Mouse (Mus musculus) neural tube, embryonic 11.5 days (tissue): Measurements from ENCODE around the gene Nipsnap2. TPM values are rescaled to one million over a fixed set of nuclear protein-coding genes. Genes with fewer than 3 reads are reported as not detected.
"Not testable (repeated sequence)": the region's sequence is repeated elsewhere in the genome, so short reads cannot be mapped to it uniquely, and the experiment has no call there.

Source experiments
- ATAC-seq: fragments of 200-750 bp; cut with Nextera tagmentation; 2 replicates; pipeline ENCODE4 v1.8.0; 2017; ENCODE audit warnings: moderate number of reproducible peaks, mild to moderate bottlenecking, moderate TSS enrichment, moderate library complexity; ENCODE audit not compliant: insufficient read depth, low FRiP score, low TSS enrichment
- DNase-seq: peaks from one replicate; pipeline ENCODE4 v3.0.0-alpha.2; 2015; ENCODE audit warnings: low spot score
- H3K27ac ChIP-seq: fragments of 300-500 bp; sonication (generic); 2 replicates; pipeline ENCODE4 v1.5.1; 2014; ENCODE audit warnings: low read depth, mild to moderate bottlenecking, low read length
- H3K27me3 ChIP-seq: fragments of 300-500 bp; sonication (generic); 2 replicates; pipeline ENCODE4 v1.6.1; 2014; ENCODE audit warnings: mild to moderate bottlenecking, low read length, mixed read lengths; ENCODE audit not compliant: control insufficient read depth, insufficient read depth
- H3K36me3 ChIP-seq: fragments of 300-500 bp; sonication (generic); 2 replicates; pipeline ENCODE4 v1.6.1; 2014; ENCODE audit warnings: mild to moderate bottlenecking, low read length, moderate library complexity, mixed read lengths; ENCODE audit not compliant: control insufficient read depth, insufficient read depth
- H3K4me1 ChIP-seq: fragments of 300-500 bp; sonication (generic); 2 replicates; pipeline ENCODE4 v1.6.1; 2014; ENCODE audit warnings: low read length, mixed read lengths; ENCODE audit not compliant: control insufficient read depth, insufficient read depth
- H3K4me2 ChIP-seq: fragments of 300-500 bp; sonication (generic); 2 replicates; pipeline ENCODE4 v1.6.1; 2014; ENCODE audit warnings: low read depth, mild to moderate bottlenecking, moderate library complexity
- H3K4me3 ChIP-seq: fragments of 300-500 bp; sonication (generic); 2 replicates; pipeline ENCODE4 v1.5.1; 2014; ENCODE audit warnings: low read depth, low read length
- H3K9ac ChIP-seq: fragments of 300-500 bp; sonication (generic); 2 replicates; pipeline ENCODE4 v1.6.1; 2014; ENCODE audit warnings: mild to moderate bottlenecking, low read length
- H3K9me3 ChIP-seq: fragments of 300-500 bp; sonication (generic); 2 replicates; pipeline ENCODE4 v1.6.1; 2016; ENCODE audit warnings: low read length; ENCODE audit not compliant: control insufficient read depth
- WGBS: fragments of 180-500 bp; shearing (Covaris S2); extraction: QIAGEN DNeasy Blood & Tissue Kit; methylation state at CpG from one replicate; pipeline ENCODE4 v1.1.7; 2014; 5-methylcytosine and 5-hydroxymethylcytosine counted together
- polyA plus RNA-seq: library from polyadenylated mRNA; unstranded; fragments of >200 nt; fragmentation: Nextera tagmentation; extraction: Ambion mirVana; gene quantifications from 2 replicates; pipeline ENCODE4 v1.2.1, GENCODE M21; 2014

The Nipsnap2 gene
- polyA plus RNA-seq, 1 experiment from 2014 or later = 73.7 TPM

DNA sequence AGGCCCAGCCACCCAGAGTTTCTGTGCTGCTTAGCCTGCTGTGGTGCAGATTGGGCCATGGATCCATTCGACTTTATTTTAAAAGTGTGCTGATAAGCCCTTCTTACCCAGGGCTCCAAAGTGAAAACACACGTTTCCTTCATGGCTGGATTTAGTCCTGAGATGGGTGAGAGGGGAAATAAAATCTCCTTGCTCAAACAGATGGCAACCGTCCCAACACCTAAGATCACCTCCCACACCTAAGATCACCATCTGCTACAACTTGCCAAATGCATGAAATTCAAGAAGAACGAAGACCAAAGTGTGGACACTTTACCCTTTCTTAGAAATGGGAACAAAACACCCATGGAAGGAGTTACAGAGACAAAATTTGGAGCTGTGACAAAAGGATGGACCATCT is 48.5 kb downstream of the Nipsnap2 start:
- not testable (repeated sequence) for H3K9ac ChIP-seq, H3K27ac ChIP-seq, H3K4me2 ChIP-seq, H3K4me1 ChIP-seq, H3K36me3 ChIP-seq, H3K9me3 ChIP-seq, H3K4me3 ChIP-seq, ATAC-seq, H3K27me3 ChIP-seq, DNase-seq
- 82% methylated on average over 4 of the region's 4 CpGs for WGBS

DNA sequence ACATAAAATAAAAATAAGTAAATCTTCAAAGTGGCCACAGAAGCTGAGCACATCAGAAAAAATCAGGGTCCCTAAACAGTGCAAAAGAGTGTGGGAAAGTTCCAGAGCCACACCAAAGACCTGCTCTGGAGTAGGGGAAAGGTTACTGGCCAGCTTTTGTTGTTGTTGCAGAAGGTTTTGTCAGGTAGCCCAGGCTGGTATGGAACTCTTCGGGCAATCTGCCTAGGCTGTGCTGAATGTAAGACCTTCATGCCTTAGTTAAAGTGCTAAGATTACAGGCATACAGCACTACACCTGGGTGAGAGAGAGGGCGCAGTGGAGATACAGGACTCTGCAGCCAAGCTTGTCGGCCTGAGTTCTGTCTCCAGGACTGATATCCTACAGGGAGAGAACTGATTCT is 49.8 kb downstream of the Nipsnap2 start:
- H3K4me2 ChIP-seq = no peak overlapping the region
- ATAC-seq (no peak), DNase-seq (no peak)
- no peaks in the 10 kb centered on the region for H3K36me3 ChIP-seq
- no peak overlapping the region for H3K27ac ChIP-seq
- H3K27me3 ChIP-seq = no peaks in the 10 kb centered on the region
- peaks cover 5% of the 10 kb centered on the region for H3K4me1 ChIP-seq
- H3K4me3 ChIP-seq = no peak overlapping the region
- 88% methylated on average over 3 of the region's 3 CpGs for WGBS
- H3K9me3 ChIP-seq = no peaks in the 10 kb centered on the region
- H3K9ac ChIP-seq = no peak overlapping the region

DNA sequence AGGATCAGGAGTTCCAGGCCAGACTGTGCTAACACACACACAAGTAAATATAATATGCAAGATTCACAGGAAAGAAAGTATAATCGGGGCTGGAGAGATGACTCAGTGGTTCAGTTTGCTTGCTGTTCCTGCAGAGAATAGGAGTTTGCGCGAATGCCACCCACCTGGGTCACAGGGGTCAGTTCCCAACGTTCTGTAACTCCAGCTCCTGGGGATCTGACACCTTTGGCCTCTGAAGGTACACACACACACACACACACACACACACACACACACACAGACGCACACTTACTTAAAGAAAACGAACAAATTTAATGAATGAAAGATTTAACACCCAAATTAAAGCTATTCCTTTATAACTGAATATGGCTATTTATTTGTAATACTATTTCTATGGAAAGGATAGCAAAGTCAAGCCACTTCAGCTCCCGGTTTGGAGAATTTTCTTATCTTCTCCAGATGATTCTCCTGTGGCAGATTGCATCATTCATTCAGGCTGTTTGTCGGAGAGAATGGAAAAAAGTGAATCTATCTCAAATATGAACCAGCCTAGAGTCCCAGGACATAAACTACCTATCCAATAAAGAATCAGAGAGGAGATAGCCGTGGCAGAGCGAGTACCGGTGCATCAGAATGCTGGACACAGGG is 53.6 kb downstream of the Nipsnap2 start:
- no peaks in the 10 kb centered on the region for H3K36me3 ChIP-seq
- peak overlapping the region; percentile 57 for H3K4me2 ChIP-seq
- no peak for ATAC-seq
- peaks cover 5% of the 10 kb centered on the region for H3K4me1 ChIP-seq
- DNase-seq = no peak
- peak overlapping the region; percentile 33 for H3K4me3 ChIP-seq
- 40% methylated on average over 11 of the region's 11 CpGs for WGBS
- no peaks in the 10 kb centered on the region for H3K9me3 ChIP-seq
- no peak overlapping the region for H3K27ac ChIP-seq
- no peaks in the 10 kb centered on the region for H3K27me3 ChIP-seq
- H3K9ac ChIP-seq = peak overlapping the region; percentile 54

DNA sequence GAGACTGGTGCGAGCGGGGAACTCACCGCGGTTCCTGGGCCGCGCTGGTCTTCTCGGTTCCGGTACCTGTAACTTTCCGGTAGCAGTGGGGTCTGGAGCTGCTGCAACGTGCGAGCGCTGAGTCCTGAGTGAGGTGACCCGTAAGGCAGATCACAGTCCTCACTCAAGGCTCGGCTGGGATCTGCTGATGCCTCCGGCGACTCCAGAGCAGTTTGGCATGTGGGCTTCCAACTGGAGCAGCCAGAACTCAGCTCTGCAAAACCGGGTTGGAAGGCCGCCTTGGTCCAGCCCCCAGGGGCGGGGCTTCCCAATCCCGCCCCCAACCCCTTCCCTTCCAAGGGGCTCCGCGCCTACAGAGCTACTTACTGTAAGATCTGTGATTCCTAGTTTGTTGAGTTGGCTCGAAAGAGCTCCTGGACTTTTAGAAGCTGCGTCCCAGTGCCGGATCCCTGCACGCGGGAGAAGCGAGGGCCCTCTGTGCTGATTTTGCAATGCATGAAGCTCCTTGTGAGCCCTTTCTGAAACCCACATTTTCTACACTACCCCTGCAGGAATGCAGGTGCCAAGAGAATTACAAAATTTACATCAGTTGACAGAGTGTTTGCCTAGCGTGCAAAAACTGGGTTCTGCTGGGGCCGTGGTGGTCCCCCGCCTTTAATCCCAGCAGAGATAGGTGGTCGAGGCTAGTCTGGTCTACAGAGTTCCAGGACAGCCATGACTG is 54.3 kb downstream of the Nipsnap2 start:
- Histone ChIP-seq H3K36me3 (no peaks in the 10 kb centered on the region), H3K4me1 (peaks cover 5% of the 10 kb centered on the region), H3K9ac (peak overlapping the region; percentile 54), H3K4me3 (peak overlapping the region; percentile 33), H3K9me3 (no peaks in the 10 kb centered on the region), H3K27ac (no peak overlapping the region), H3K4me2 (peak overlapping the region; percentile 57), H3K27me3 (no peaks in the 10 kb centered on the region)
- WGBS = 2% methylated on average over 32 of the region's 32 CpGs
- ATAC-seq (peak; percentile 78; the same call in 1 of the 2 replicates), DNase-seq (peak; percentile 80)

DNA sequence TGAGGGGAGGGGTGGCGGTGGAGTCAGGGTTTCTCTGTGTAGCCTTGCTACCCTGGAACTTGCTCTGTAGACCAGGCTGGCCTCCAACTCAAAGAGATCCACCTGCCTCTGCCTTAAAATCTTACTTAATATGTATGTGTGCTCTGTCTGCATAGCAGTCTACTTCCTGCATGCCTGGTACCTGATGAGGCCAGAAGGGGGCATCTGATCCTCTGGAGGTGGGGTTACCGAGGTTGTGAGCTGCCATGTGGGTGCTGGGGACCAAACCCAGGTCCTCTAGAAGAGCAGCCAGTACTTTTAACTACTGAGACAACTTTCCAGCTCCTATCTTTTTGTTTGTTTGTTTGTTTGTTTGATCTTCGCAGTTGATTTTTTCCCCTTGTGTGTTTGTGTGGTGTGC is 55.3 kb downstream of the Nipsnap2 start:
- H3K4me1 ChIP-seq = peaks cover 5% of the 10 kb centered on the region
- H3K4me2 ChIP-seq = no peak overlapping the region
- H3K27ac ChIP-seq = no peak overlapping the region
- DNase-seq (no peak), ATAC-seq (no peak)
- no peaks in the 10 kb centered on the region for H3K27me3 ChIP-seq
- 93% methylated on average over 3 of the region's 3 CpGs for WGBS
- H3K9ac ChIP-seq = no peak overlapping the region
- H3K36me3 ChIP-seq = no peaks in the 10 kb centered on the region
- H3K4me3 ChIP-seq = no peak overlapping the region
- no peaks in the 10 kb centered on the region for H3K9me3 ChIP-seq

DNA sequence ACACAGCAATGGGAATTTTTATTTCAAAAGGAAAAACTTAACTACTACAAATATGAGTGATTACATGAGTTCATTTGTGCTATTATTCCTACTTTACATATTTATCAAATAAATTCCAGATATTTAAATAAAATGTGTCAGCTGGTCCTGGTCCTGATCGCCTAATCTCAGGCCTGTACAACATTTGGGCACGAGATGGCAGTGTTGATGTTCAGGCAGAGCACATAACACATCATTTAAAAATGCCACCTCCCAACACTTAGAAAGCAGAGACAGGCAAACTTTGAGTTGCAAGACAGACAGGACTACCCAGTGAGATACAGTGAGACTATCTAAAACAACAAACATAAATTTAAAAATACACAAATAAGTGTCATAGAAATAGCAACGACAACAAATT is 57.3 kb downstream of the Nipsnap2 start:
- no peak overlapping the region for H3K4me3 ChIP-seq
- H3K27me3 ChIP-seq = no peaks in the 10 kb centered on the region
- peaks cover 5% of the 10 kb centered on the region for H3K4me1 ChIP-seq
- H3K36me3 ChIP-seq = no peaks in the 10 kb centered on the region
- H3K9ac ChIP-seq = no peak overlapping the region
- ATAC-seq (no peak), DNase-seq (no peak)
- H3K27ac ChIP-seq = no peak overlapping the region
- no peaks in the 10 kb centered on the region for H3K9me3 ChIP-seq
- 55% methylated on average over 3 of the region's 3 CpGs for WGBS
- H3K4me2 ChIP-seq = no peak overlapping the region

DNA sequence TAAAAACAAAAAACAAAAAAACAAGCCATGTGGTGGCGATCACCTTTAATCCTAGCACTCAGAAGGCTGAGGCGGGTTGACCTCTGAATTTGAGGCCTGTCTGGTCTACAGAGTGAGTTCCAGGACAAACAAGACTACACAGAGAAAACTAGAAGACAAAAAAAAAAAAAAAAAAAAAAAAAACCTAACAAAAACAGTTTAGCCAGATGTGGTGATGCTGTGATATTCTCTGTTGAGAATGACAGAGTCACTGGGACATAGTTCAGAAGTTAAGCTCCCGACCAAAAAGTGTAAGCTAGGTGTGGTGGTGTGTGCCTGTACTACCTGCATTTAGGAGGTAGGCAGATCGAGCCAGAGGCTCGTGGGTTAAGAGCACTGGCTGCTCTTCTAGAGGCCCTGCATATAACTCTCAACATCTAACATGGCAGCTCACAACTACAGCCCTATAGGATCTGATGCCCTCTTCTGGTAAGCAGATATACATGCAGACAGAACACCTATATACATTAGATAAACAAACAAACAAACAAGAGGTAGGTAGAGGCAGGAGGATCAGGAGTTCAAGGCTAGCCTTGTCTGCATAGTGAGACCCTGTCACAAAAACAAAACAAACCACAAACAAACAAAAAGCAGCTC is 60.5 kb downstream of the Nipsnap2 start:
- no peaks in the 10 kb centered on the region for H3K9me3 ChIP-seq
- H3K4me1 ChIP-seq = peaks cover 4% of the 10 kb centered on the region; the same call in 1 of the 2 replicates
- peaks cover 9% of the 10 kb centered on the region for H3K36me3 ChIP-seq
- no peak overlapping the region for H3K4me3 ChIP-seq
- no peaks in the 10 kb centered on the region for H3K27me3 ChIP-seq
- no peak for ATAC-seq
- no peak overlapping the region for H3K9ac ChIP-seq
- 86% methylated on average over 5 of the region's 5 CpGs for WGBS
- H3K27ac ChIP-seq = no peak overlapping the region
- H3K4me2 ChIP-seq = no peak overlapping the region
- no peak for DNase-seq

DNA sequence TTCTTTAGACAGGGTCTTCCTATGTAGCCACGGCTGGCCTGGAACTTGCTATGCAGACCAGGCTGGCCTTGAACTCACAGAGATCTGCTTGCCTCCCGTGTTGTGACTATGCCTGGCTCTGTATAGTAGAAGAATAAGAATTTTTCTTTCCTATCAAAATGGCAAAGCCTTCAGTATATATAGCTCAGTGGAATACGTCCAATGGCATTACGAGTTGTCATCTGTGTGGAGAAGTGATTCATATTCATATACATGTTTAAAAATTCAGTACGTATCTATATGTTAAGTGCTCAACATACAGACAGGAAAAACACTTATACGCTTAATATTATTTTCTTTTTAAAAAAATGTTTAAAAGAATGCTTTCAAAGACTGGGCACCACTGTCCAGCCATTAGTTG is 61.3 kb downstream of the Nipsnap2 start:
- Histone ChIP-seq H3K9me3 (no peaks in the 10 kb centered on the region), H3K4me2 (peak overlapping the region; percentile 68), H3K27me3 (no peaks in the 10 kb centered on the region), H3K27ac (peak overlapping the region; percentile 95), H3K4me3 (peak overlapping the region; percentile 71), H3K9ac (peak overlapping the region; percentile 85), H3K36me3 (peaks cover 9% of the 10 kb centered on the region), H3K4me1 (peaks cover 4% of the 10 kb centered on the region; the same call in 1 of the 2 replicates)
- 81% methylated on average over 6 of the region's 6 CpGs for WGBS
- ATAC-seq (no peak), DNase-seq (no peak)
